Mouse (Mus musculus) heart, adult 2 months (tissue): ENCODE results near the gene Pheta2.

Source experiments
- CTCF ChIP-seq: fragments of 200-600 bp; IDR thresholded peaks from 2 replicates; pipeline ENCODE4 v1.8.1; 2022; ENCODE audit warnings: antibody characterized with exemption, mild to moderate bottlenecking, moderate library complexity
- EP300 ChIP-seq: fragments of 200-500 bp; IDR thresholded peaks from 2 replicates; pipeline ENCODE4 v1.6.1; 2011; ENCODE audit warnings: low read depth, low read length, control low read depth; ENCODE audit not compliant: insufficient read depth

DNA sequence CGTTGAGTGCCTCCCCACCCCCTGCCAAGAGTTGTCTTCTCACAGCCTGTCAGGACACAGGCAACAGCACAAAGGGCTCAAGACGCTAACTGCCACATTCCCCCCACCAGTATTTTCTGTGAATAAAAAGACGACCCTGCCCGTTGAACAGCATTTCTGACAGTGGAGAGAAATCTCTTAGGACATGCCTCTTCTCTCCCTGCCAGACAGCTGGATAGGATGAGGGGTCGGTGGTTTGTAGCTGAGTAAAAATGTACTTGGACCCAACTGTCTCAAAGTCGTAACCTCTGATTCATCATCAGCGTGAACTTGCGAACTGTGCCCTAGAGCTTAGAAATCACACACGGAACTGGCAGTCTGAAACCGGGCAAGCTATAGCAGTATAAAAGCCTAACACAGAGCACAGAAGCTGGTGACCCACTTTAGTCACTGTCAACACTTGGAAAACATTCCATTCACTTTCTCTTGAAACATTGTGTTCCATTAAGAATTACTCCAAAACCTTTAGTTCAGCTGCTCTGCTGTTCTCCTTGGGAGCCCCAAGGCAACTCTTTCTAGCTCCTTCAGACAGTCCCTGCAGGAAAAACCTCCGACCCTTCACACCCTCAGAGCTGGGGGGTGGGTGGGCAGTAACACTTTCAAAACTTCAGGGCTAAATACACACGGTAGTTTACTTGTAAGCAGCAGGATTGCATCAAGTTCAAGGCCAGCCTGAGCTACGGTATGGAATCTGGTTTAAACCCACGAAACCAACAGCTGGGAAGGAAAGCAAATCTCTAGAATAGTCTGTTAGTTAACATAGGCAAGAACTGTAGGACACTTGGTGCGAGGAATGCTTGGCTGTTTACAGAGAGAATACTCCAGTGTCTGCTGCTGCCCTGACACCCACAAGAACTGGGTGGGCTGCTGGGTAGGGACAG, 39.8 kb downstream of the Pheta2 start:
- TF ChIP-seq CTCF (no peak), EP300 (no peak)
